ENCODE assay signal across 14 mouse cellular contexts in genomic region chr6:117857990-117858389, GRCm38 (mm10). TPM values are rescaled to one million over a fixed set of nuclear protein-coding genes. Genes with fewer than 3 reads are reported as not detected.
DNase-seq lines count a peak whose midpoint lies in the region; ATAC-seq and TF ChIP-seq lines count a peak whose summit lies in the region.
"Had no signal": no experiment of that assay in that cellular context is flagged by ENCODE, and none has a peak within 500 bp of the region (broad histone marks: within the 10 kb centered on the region; RNA-seq: fewer than 3 reads in every experiment).

No protein-coding gene starts in this region.

- H3K4me3 ChIP-seq in hindbrain, postnatal 0 days (ENCODE audit: low read length), result no peak overlapping the region
- no peak overlapping the region for H3K4me3 ChIP-seq in hindbrain, embryonic 16.5 days (ENCODE audit: low read length)
- no peak overlapping the region for H3K4me3 ChIP-seq in lung, postnatal 0 days (ENCODE audit: low read depth, low read length)
- H3K4me3 ChIP-seq: limb, embryonic 13.5 days had no signal

- no peaks in the 10 kb centered on the region for H3K36me3 ChIP-seq in hindbrain, postnatal 0 days (ENCODE audit: insufficient read depth, low read length)
- no peaks in the 10 kb centered on the region for H3K36me3 ChIP-seq in hindbrain, embryonic 16.5 days (ENCODE audit: control insufficient read depth, insufficient read depth, low read length)
- no peaks in the 10 kb centered on the region for H3K36me3 ChIP-seq in lung, postnatal 0 days (ENCODE audit: insufficient read depth, low read length)
- H3K36me3 ChIP-seq: G1E had no signal

- DNase-seq in hindbrain, postnatal 0 days (ENCODE audit: low spot score), result peak; percentile 49
- peak; percentile 14 for DNase-seq in lung, postnatal 0 days (ENCODE audit: low spot score)
- DNase-seq in lung, postnatal 36 days, result no peak
- peak; percentile 60 for DNase-seq in NIH3T3 (ENCODE audit: low read depth)
- DNase-seq in frontal cortex, postnatal 25 days (ENCODE audit: low spot score in 2 of 2), result no peak
- DNase-seq: adrenal gland, postnatal 25 days; gastrocnemius, postnatal 36 days; heart, postnatal 10 days had no signal

- no peak overlapping the region for H3K27ac ChIP-seq in hindbrain, postnatal 0 days
- H3K27ac ChIP-seq in hindbrain, embryonic 16.5 days (ENCODE audit: low read depth, low read length), result no peak overlapping the region
- no peak overlapping the region for H3K27ac ChIP-seq in lung, postnatal 0 days (ENCODE audit: low read length)
- H3K27ac ChIP-seq: limb, embryonic 13.5 days; macrophage had no signal

- H3K9me3 ChIP-seq in hindbrain, postnatal 0 days (ENCODE audit: low read length), result no peaks in the 10 kb centered on the region
- H3K9me3 ChIP-seq in hindbrain, embryonic 16.5 days (ENCODE audit: control insufficient read depth, low read length), result no peaks in the 10 kb centered on the region
- H3K9me3 ChIP-seq in lung, postnatal 0 days (ENCODE audit: low read length), result no peaks in the 10 kb centered on the region
- H3K9me3 ChIP-seq: G1E; limb, embryonic 13.5 days had no signal

- WGBS in hindbrain, postnatal 0 days, result 94% methylated on average over 1 of the region's 1 CpGs
- 97% methylated on average over 1 of the region's 1 CpGs for WGBS in hindbrain, embryonic 16.5 days
- WGBS in lung, postnatal 0 days, result 90% methylated on average over 1 of the region's 1 CpGs

- peak; percentile 56 for TF ChIP-seq CTCF in hindbrain, postnatal 0 days (IDR thresholded peaks at IDR 0.05; ENCODE audit: low read depth)
- peak; percentile 44 for TF ChIP-seq CTCF in lung, postnatal 0 days (IDR thresholded peaks at IDR 0.05)

- TF ChIP-seq EP300 in lung, postnatal 0 days (IDR thresholded peaks at IDR 0.05), result no peak

- ATAC-seq in hindbrain, postnatal 0 days, result no peak
- ATAC-seq in hindbrain, embryonic 16.5 days, result no peak
- no peak for ATAC-seq in lung, postnatal 0 days
- ATAC-seq in megakaryocyte progenitor cell, adult 5-6 weeks (replicated peaks; ENCODE audit: poor library complexity), result 0 out of 2 replicates have a peak, but pooled peaks have one; percentile 35
- ATAC-seq: inflammation-experienced regulatory T-cells, adult 6 months had no signal

- H3K9ac ChIP-seq in hindbrain, postnatal 0 days (replicated peaks; ENCODE audit: low read length), result no peak overlapping the region
- H3K9ac ChIP-seq in hindbrain, embryonic 16.5 days (ENCODE audit: low read depth, low read length), result no peak overlapping the region
- no peak overlapping the region for H3K9ac ChIP-seq in lung, postnatal 0 days (replicated peaks; ENCODE audit: low read depth)
- H3K9ac ChIP-seq: limb, embryonic 13.5 days had no signal

- H3K27me3 ChIP-seq in hindbrain, postnatal 0 days (ENCODE audit: insufficient read depth, low read length), result no peaks in the 10 kb centered on the region
- no peaks in the 10 kb centered on the region for H3K27me3 ChIP-seq in hindbrain, embryonic 16.5 days (replicated peaks; ENCODE audit: control insufficient read depth, insufficient read depth, low read length)
- no peaks in the 10 kb centered on the region for H3K27me3 ChIP-seq in lung, postnatal 0 days (replicated peaks; ENCODE audit: insufficient read depth, low read length)
- H3K27me3 ChIP-seq: limb, embryonic 13.5 days had no signal

- no peak overlapping the region for H3K4me2 ChIP-seq in hindbrain, postnatal 0 days (ENCODE audit: low read depth, low read length)
- H3K4me2 ChIP-seq in hindbrain, embryonic 16.5 days (ENCODE audit: low read length), result no peak overlapping the region
- H3K4me2 ChIP-seq in lung, postnatal 0 days (replicated peaks; ENCODE audit: low read depth, low read length), result no peak overlapping the region
- H3K4me2 ChIP-seq: limb, embryonic 13.5 days had no signal

- H3K4me1 ChIP-seq in hindbrain, postnatal 0 days (ENCODE audit: insufficient read depth, low read length), result no peaks in the 10 kb centered on the region
- no peaks in the 10 kb centered on the region for H3K4me1 ChIP-seq in hindbrain, embryonic 16.5 days (ENCODE audit: control insufficient read depth, insufficient read depth, low read depth, low read length)
- peaks cover 1% of the 10 kb centered on the region; the same call in 1 of the 2 replicates for H3K4me1 ChIP-seq in lung, postnatal 0 days (ENCODE audit: insufficient read depth, low read depth, low read length)
- H3K4me1 ChIP-seq: limb, embryonic 13.5 days had no signal

RNA-seq across cellular contexts. Expression of gene Zfp239, which starts 3.9 kb away (rescaled TPM):
- total RNA-seq in hindbrain, postnatal 0 days (2014; rRNA removed), result 19.6 and 22.1 TPM in 2 replicates
- 13.6 and 14.6 TPM in 2 replicates for polyA plus RNA-seq in hindbrain, postnatal 0 days (2015; fragmentation: Nextera tagmentation; extraction: Ambion mirVana)
- 17.2 and 18.3 TPM in 2 replicates for polyA plus RNA-seq in hindbrain, embryonic 16.5 days (2015; fragmentation: Nextera tagmentation; extraction: Ambion mirVana)
- polyA plus RNA-seq in lung, postnatal 0 days (2015; fragmentation: Nextera tagmentation; extraction: Ambion mirVana), result 0.97 and 1.3 TPM in 2 replicates
- total RNA-seq in megakaryocyte progenitor cell, adult 5-6 weeks (2015), result 4.2 and 4.7 TPM in 2 replicates
- 2.0 and 3.3 TPM in 2 replicates for total RNA-seq in megakaryocyte progenitor cell, adult 5-6 weeks (2017)

RNA-seq across cellular contexts. Expression of gene Zfp637, which starts 17.0 kb away (rescaled TPM):
- total RNA-seq in hindbrain, postnatal 0 days (2014; rRNA removed), result 110 and 122 TPM in 2 replicates
- 107 and 109 TPM in 2 replicates for polyA plus RNA-seq in hindbrain, postnatal 0 days (2015; fragmentation: Nextera tagmentation; extraction: Ambion mirVana)
- 130 and 137 TPM in 2 replicates for polyA plus RNA-seq in hindbrain, embryonic 16.5 days (2015; fragmentation: Nextera tagmentation; extraction: Ambion mirVana)
- polyA plus RNA-seq in lung, postnatal 0 days (2015; fragmentation: Nextera tagmentation; extraction: Ambion mirVana), result 80.9 and 81.9 TPM in 2 replicates
- 35.4 and 39.7 TPM in 2 replicates for total RNA-seq in megakaryocyte progenitor cell, adult 5-6 weeks (2015)
- total RNA-seq in megakaryocyte progenitor cell, adult 5-6 weeks (2017), result 27.8 and 28.1 TPM in 2 replicates

RNA-seq across cellular contexts. Expression of gene Hnrnpf, which starts 42.1 kb away (rescaled TPM):
- total RNA-seq in hindbrain, postnatal 0 days (2014; rRNA removed), result 152 and 160 TPM in 2 replicates
- polyA plus RNA-seq in hindbrain, postnatal 0 days (2015; fragmentation: Nextera tagmentation; extraction: Ambion mirVana), result 230 and 234 TPM in 2 replicates
- 250 and 271 TPM in 2 replicates for polyA plus RNA-seq in hindbrain, embryonic 16.5 days (2015; fragmentation: Nextera tagmentation; extraction: Ambion mirVana)
- polyA plus RNA-seq in lung, postnatal 0 days (2015; fragmentation: Nextera tagmentation; extraction: Ambion mirVana), result 393 and 433 TPM in 2 replicates
- 679 and 683 TPM in 2 replicates for total RNA-seq in megakaryocyte progenitor cell, adult 5-6 weeks (2015)
- total RNA-seq in megakaryocyte progenitor cell, adult 5-6 weeks (2017), result 1,301 and 1,452 TPM in 2 replicates

Comparison
In these comparisons a context has a peak if more than half of its experiments do, and no peak if none do; other contexts are left out.
1. DNase-seq: peak in hindbrain, postnatal 0 days (single experiment), lung, postnatal 0 days (single experiment) and NIH3T3 (single experiment); none in lung, postnatal 36 days (single experiment) and frontal cortex, postnatal 25 days (0 of 2).